ENCODE assay signal across 8 mouse cellular contexts in genomic region chr8:117562445-117563014, GRCm38 (mm10).
DNase-seq lines count a peak whose midpoint lies in the region; ATAC-seq and TF ChIP-seq lines count a peak whose summit lies in the region.

No protein-coding gene starts in this region.

- H3K4me2 ChIP-seq in liver, embryonic 11.5 days, result peak overlapping the region; percentile 54
- H3K4me2 ChIP-seq in liver, postnatal 0 days (ENCODE audit: low read depth, low read length), result no peak overlapping the region
- peak overlapping the region; percentile 43 for H3K4me2 ChIP-seq in embryonic facial prominence, embryonic 15.5 days (replicated peaks)
- H3K4me2 ChIP-seq in neural tube, embryonic 12.5 days (replicated peaks), result peak overlapping the region; percentile 30

- H3K27me3 ChIP-seq in liver, embryonic 11.5 days (replicated peaks; ENCODE audit: control insufficient read depth, insufficient read depth, low read length), result no peaks in the 10 kb centered on the region
- no peaks in the 10 kb centered on the region for H3K27me3 ChIP-seq in liver, postnatal 0 days (ENCODE audit: insufficient read depth, low read length)
- no peaks in the 10 kb centered on the region for H3K27me3 ChIP-seq in embryonic facial prominence, embryonic 15.5 days
- no peaks in the 10 kb centered on the region for H3K27me3 ChIP-seq in neural tube, embryonic 12.5 days (replicated peaks)

- H3K4me3 ChIP-seq in liver, embryonic 11.5 days (ENCODE audit: low read depth, low read length), result no peak overlapping the region
- no peak overlapping the region for H3K4me3 ChIP-seq in liver, postnatal 0 days (ENCODE audit: low read depth, low read length)
- H3K4me3 ChIP-seq in embryonic facial prominence, embryonic 15.5 days (replicated peaks), result peak overlapping the region; percentile 17
- H3K4me3 ChIP-seq in neural tube, embryonic 12.5 days, result no peak overlapping the region

- ATAC-seq in liver, embryonic 11.5 days (replicated peaks; ENCODE audit: low FRiP score), result no peak
- no peak for ATAC-seq in liver, postnatal 0 days
- no peak for ATAC-seq in embryonic facial prominence, embryonic 15.5 days (ENCODE audit: insufficient number of reproducible peaks, low FRiP score, low TSS enrichment, low read depth)
- ATAC-seq in neural tube, embryonic 12.5 days (ENCODE audit: low FRiP score, low read depth), result no peak

- no peaks in the 10 kb centered on the region for H3K9me3 ChIP-seq in liver, embryonic 11.5 days (ENCODE audit: control insufficient read depth, low read length)
- no peaks in the 10 kb centered on the region for H3K9me3 ChIP-seq in liver, postnatal 0 days (ENCODE audit: low read length)
- H3K9me3 ChIP-seq in embryonic facial prominence, embryonic 15.5 days (replicated peaks), result no peaks in the 10 kb centered on the region
- H3K9me3 ChIP-seq in neural tube, embryonic 12.5 days, result no peaks in the 10 kb centered on the region

- H3K36me3 ChIP-seq in liver, embryonic 11.5 days (ENCODE audit: control insufficient read depth, insufficient read depth, low read length), result no peaks in the 10 kb centered on the region
- peaks cover 3% of the 10 kb centered on the region; the same call in 1 of the 2 replicates for H3K36me3 ChIP-seq in liver, postnatal 0 days (replicated peaks; ENCODE audit: insufficient read depth, low read length)
- H3K36me3 ChIP-seq in embryonic facial prominence, embryonic 15.5 days, result no peaks in the 10 kb centered on the region
- no peaks in the 10 kb centered on the region for H3K36me3 ChIP-seq in neural tube, embryonic 12.5 days

- H3K4me1 ChIP-seq in liver, embryonic 11.5 days (replicated peaks; ENCODE audit: control insufficient read depth, insufficient read depth, low read length), result peaks cover 8% of the 10 kb centered on the region; the same call in 1 of the 2 replicates
- H3K4me1 ChIP-seq in liver, postnatal 0 days (ENCODE audit: insufficient read depth), result peaks cover 13% of the 10 kb centered on the region
- H3K4me1 ChIP-seq in embryonic facial prominence, embryonic 15.5 days, result peaks cover 11% of the 10 kb centered on the region; the same call in 1 of the 2 replicates
- H3K4me1 ChIP-seq in neural tube, embryonic 12.5 days, result no peaks in the 10 kb centered on the region

- no peak for DNase-seq in liver, embryonic 11.5 days (ENCODE audit: low spot score)
- no peak for DNase-seq in liver, postnatal 0 days
- peak; percentile 18 for DNase-seq in kidney, postnatal 10 days
- no peak for DNase-seq in right cerebral cortex, adult 18-20 months
- DNase-seq in adrenal gland, adult 2 months, result no peak
- DNase-seq in urinary bladder, postnatal 10 days (ENCODE audit: low spot score), result no peak

- TF ChIP-seq EP300 in liver, postnatal 0 days (IDR thresholded peaks at IDR 0.05; ENCODE audit: low read depth), result no peak

- no peak for TF ChIP-seq CTCF in liver, postnatal 0 days (IDR thresholded peaks at IDR 0.05; ENCODE audit: low read depth)

- H3K27ac ChIP-seq in liver, embryonic 11.5 days (ENCODE audit: low read depth, low read length), result no peak overlapping the region
- no peak overlapping the region for H3K27ac ChIP-seq in liver, postnatal 0 days (ENCODE audit: low read depth)
- H3K27ac ChIP-seq in embryonic facial prominence, embryonic 15.5 days (replicated peaks), result no peak overlapping the region
- H3K27ac ChIP-seq in neural tube, embryonic 12.5 days, result no peak overlapping the region

- WGBS in liver, embryonic 11.5 days, result 38% methylated on average over 16 of the region's 16 CpGs
- 38% methylated on average over 16 of the region's 16 CpGs for WGBS in liver, postnatal 0 days (ENCODE audit: insufficient replicate concordance)
- WGBS in embryonic facial prominence, embryonic 15.5 days, result 39% methylated on average over 16 of the region's 16 CpGs
- 44% methylated on average over 16 of the region's 16 CpGs for WGBS in neural tube, embryonic 12.5 days

- no peak overlapping the region for H3K9ac ChIP-seq in liver, embryonic 11.5 days (ENCODE audit: low read depth, low read length)
- no peak overlapping the region for H3K9ac ChIP-seq in liver, postnatal 0 days (replicated peaks)
- H3K9ac ChIP-seq in embryonic facial prominence, embryonic 15.5 days, result no peak overlapping the region
- H3K9ac ChIP-seq in neural tube, embryonic 12.5 days, result no peak overlapping the region
